Mouse (Mus musculus): ENCODE data around the gene Tmem69. TPM values are rescaled to one million over a fixed set of nuclear protein-coding genes. Genes with fewer than 3 reads are reported as not detected.

Tmem69 gene
- total RNA-seq (2014; rRNA removed) (9.4 and 14.4 TPM in 2 replicates), polyA plus RNA-seq (2015; fragmentation: Nextera tagmentation; extraction: Ambion mirVana) (16.1 and 17.1 TPM in 2 replicates)

- Histone ChIP-seq H3K36me3 (ENCODE audit: insufficient read depth, low read length) (peaks cover 8% of the 10 kb centered on the region; the same call in 1 of the 2 replicates), H3K4me2 (ENCODE audit: low read depth, low read length) (peak within 1 kb of the TSS; percentile 91), H3K4me1 (ENCODE audit: insufficient read depth, low read length) (peaks cover 6% of the 10 kb centered on the region), H3K27ac (peak within 1 kb of the TSS; percentile 96), H3K9ac (replicated peaks; ENCODE audit: low read length) (peak within 1 kb of the TSS; percentile 84), H3K9me3 (ENCODE audit: low read length) (no peaks in the 10 kb centered on the region), H3K27me3 (ENCODE audit: insufficient read depth, low read length) (no peaks in the 10 kb centered on the region), H3K4me3 (ENCODE audit: low read length) (peak within 1 kb of the TSS; percentile 96)
- DNase-seq (ENCODE audit: low spot score) (peak; percentile 90), ATAC-seq (no peak)
- 4% methylated on average over 23 of the region's 23 CpGs for WGBS
- no peak for TF ChIP-seq CTCF (IDR thresholded peaks at IDR 0.05; ENCODE audit: low read depth)
Observed at GRCm38 (mm10) chr4:116555413-116556300, at the start of gene Tmem69. Tmem69 (minus strand) TSS chr4:116555936.

- under 1% methylated on average over 50 of the region's 50 CpGs for WGBS
- peak overlapping the region; percentile 68 for H3K4me3 ChIP-seq (ENCODE audit: low read length)
- H3K4me2 ChIP-seq (ENCODE audit: low read depth, low read length): peak overlapping the region; percentile 85
- no peaks in the 10 kb centered on the region for H3K9me3 ChIP-seq (ENCODE audit: low read length)
- no peaks in the 10 kb centered on the region for H3K27me3 ChIP-seq (ENCODE audit: insufficient read depth, low read length)
- peak overlapping the region; percentile 76 for H3K9ac ChIP-seq (replicated peaks; ENCODE audit: low read length)
- TF ChIP-seq CTCF (IDR thresholded peaks at IDR 0.05; ENCODE audit: low read depth): peak; percentile 44
- peak; percentile 97 for ATAC-seq
- H3K4me1 ChIP-seq (ENCODE audit: insufficient read depth, low read length): peaks cover 4% of the 10 kb centered on the region; the same call in 1 of the 2 replicates
- peak overlapping the region; percentile 83 for H3K27ac ChIP-seq
- DNase-seq (ENCODE audit: low spot score): peak; percentile 94
- H3K36me3 ChIP-seq (ENCODE audit: insufficient read depth, low read length): peaks cover 38% of the 10 kb centered on the region
Observed at GRCm38 (mm10) chr4:116596978-116597881, 41.5 kb upstream of the Tmem69 start.

DNA sequence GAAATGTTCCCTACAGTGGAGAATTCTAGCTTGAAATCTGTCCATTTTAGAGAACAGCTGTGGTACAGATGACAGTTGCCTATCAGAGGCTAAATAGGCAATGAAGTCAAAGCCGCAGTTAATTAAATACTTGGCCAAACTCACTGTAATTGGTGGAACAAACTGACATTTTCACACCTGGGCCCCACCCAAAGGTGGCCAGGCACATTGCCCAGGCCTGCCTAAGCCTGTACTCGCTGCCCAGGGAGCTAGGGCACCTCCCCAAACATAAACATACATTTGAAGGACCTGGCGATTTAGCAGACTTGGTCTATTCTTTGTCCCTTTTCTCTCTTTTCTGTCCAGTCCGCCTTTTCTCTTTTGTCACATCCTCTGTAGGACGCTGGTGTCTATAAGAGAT is 40.6 kb upstream of the Tmem69 start, which contains the start of gene Ccdc17:
Ccdc17 (plus strand) TSS at position 276 of the 400 bp plus-strand sequence.
- no peak for TF ChIP-seq CTCF (IDR thresholded peaks at IDR 0.05; ENCODE audit: low read depth)

DNA sequence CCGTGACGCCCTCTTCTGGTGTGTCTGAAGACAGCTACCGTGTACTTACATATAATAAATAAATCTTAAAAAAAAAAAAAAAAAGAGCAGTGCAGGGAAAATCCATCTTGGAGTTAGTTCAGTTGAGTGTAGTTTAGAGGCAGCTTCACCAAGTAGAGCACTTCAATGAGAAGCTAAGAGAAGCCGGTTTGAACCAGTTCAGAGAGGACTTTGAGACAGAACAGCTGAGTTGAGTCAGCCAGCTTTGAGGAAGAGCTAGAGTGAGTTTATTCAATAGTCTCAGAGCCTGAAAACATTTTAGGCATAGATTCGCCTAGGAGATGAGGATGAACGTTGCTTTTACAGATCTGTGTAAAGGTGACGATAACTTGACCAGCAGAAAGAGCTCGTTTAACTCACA is 40.1 kb upstream of the Tmem69 start:
- ATAC-seq (no peak), DNase-seq (ENCODE audit: low spot score) (no peak)
- Histone ChIP-seq H3K4me3 (ENCODE audit: low read length) (no peak overlapping the region), H3K4me2 (ENCODE audit: low read depth, low read length) (peak overlapping the region; percentile 85), H3K36me3 (ENCODE audit: insufficient read depth, low read length) (peaks cover 36% of the 10 kb centered on the region), H3K9ac (replicated peaks; ENCODE audit: low read length) (no peak overlapping the region), H3K27me3 (ENCODE audit: insufficient read depth, low read length) (no peaks in the 10 kb centered on the region), H3K9me3 (ENCODE audit: low read length) (no peaks in the 10 kb centered on the region), H3K4me1 (ENCODE audit: insufficient read depth, low read length) (peaks cover 4% of the 10 kb centered on the region; the same call in 1 of the 2 replicates), H3K27ac (no peak overlapping the region)
- TF ChIP-seq CTCF (IDR thresholded peaks at IDR 0.05; ENCODE audit: low read depth): no peak
- 87% methylated on average over 8 of the region's 8 CpGs for WGBS

More for the DNA sequence above, 40.6 kb upstream of the Tmem69 start, which contains the start of gene Ccdc17:
- Histone ChIP-seq H3K4me3 (ENCODE audit: low read length) (peak within 1 kb of the TSS; percentile 68), H3K4me2 (ENCODE audit: low read depth, low read length) (peak within 1 kb of the TSS; percentile 85), H3K4me1 (ENCODE audit: insufficient read depth, low read length) (peaks cover 4% of the 10 kb centered on the region; the same call in 1 of the 2 replicates), H3K36me3 (ENCODE audit: insufficient read depth, low read length) (peaks cover 36% of the 10 kb centered on the region), H3K27me3 (ENCODE audit: insufficient read depth, low read length) (no peaks in the 10 kb centered on the region), H3K9ac (replicated peaks; ENCODE audit: low read length) (peak within 1 kb of the TSS; percentile 76), H3K27ac (peak within 1 kb of the TSS; percentile 83), H3K9me3 (ENCODE audit: low read length) (no peaks in the 10 kb centered on the region)
- ATAC-seq (no peak), DNase-seq (ENCODE audit: low spot score) (no peak)
- 28% methylated on average over 5 of the region's 5 CpGs for WGBS

DNA sequence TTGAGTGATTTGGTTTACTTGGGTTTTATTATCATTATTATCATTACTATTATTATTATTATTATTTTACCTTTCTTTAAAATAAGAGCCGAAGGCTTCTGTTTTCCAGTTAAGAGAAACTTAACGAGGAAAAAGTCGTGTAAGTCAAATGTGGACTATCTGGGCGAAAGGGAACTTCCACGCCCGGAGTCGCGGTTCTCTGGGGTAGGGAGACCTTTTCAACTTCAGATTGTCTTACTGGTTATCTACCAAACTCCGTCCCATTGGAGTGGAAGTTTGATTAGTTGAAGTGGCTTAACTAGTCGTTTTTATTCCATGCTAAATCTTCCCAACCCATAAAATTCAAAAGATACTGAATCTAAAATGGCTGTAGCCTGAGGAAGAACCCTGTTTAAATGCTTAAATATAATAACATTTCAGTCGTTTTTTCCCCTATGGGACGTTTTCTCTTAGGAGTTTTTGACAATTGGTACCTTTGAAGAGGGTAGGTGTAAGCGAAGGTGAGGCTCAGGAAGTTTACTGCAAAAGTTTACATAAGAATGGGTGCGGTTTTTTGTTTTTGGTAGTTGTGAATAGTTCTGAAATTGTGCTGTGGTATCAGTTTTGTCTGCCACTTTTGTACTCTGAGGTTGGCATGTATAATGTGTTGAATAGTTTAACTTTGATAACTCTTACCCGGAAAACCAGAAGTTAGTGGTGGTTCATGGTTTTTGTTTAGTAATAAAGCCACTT is 2.6 kb upstream of the Tmem69 start:
- peak overlapping the region; percentile 96 for H3K27ac ChIP-seq
- ATAC-seq (no peak), DNase-seq (ENCODE audit: low spot score) (peak; percentile 6)
- 5% methylated on average over 15 of the region's 15 CpGs for WGBS
- H3K9me3 ChIP-seq (ENCODE audit: low read length): no peaks in the 10 kb centered on the region
- peak overlapping the region; percentile 91 for H3K4me2 ChIP-seq (ENCODE audit: low read depth, low read length)
- peak overlapping the region; percentile 84 for H3K9ac ChIP-seq (replicated peaks; ENCODE audit: low read length)
- peaks cover 6% of the 10 kb centered on the region for H3K4me1 ChIP-seq (ENCODE audit: insufficient read depth, low read length)
- no peak for TF ChIP-seq CTCF (IDR thresholded peaks at IDR 0.05; ENCODE audit: low read depth)
- no peaks in the 10 kb centered on the region for H3K27me3 ChIP-seq (ENCODE audit: insufficient read depth, low read length)
- peak overlapping the region; percentile 96 for H3K4me3 ChIP-seq (ENCODE audit: low read length)
- peaks cover 4% of the 10 kb centered on the region; the same call in 1 of the 2 replicates for H3K36me3 ChIP-seq (ENCODE audit: insufficient read depth, low read length)
